Mouse (Mus musculus): ENCODE data around the gene Tpgs1. TPM values are rescaled to one million over a fixed set of nuclear protein-coding genes. Genes with fewer than 3 reads are reported as not detected.
"Not testable (repeated sequence)": the region's sequence is repeated elsewhere in the genome, so short reads cannot be mapped to it uniquely, and the experiment has no call there.

Tpgs1 gene
- total RNA-seq, 2 experiments from 2014 or later, result 8.3 to 12.2 TPM

DNA sequence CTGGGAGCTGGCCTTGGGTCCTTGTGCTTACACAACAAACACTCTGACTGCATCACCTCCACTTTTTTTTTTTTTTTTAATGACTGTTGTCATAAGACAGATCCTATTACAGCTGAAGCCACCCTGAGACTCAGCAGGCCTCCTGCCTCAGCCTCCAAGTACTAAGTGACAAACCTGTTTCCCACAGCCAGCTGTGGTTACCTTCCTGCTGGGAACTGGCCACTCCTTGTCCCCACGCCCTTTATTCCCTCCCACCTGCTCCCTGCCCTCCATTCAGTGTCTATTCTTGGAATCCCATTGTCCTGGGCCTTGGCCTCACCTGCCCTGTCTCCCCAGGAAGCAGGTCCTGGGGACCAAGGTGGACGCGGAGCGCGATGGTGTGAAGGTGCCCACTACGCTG lies 18.3 kb downstream of the Tpgs1 start:
- ATAC-seq (replicated peaks; ENCODE audit: low FRiP score, poor library complexity, severe bottlenecking), result no peak

DNA sequence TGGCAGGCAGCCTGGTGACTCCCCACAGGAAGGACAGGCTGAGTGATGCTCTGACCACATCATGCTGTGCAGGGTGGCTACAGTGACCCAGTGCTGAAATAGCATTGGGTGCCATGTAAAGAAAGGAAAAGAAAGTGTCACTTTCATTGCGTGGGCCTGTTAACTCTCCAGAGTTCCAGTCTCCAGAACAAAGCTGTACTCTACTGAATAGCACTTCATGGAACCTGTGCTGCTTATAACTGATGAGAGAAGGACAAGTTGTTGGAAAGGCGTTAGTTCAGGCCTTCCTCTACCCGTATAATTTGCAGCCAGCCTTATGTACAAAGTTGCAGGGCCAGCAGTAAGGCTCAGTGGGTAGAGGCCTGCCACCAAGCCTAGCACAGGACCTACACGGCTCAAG lies 19.6 kb downstream of the Tpgs1 start, which contains the start of gene Gzmm:
Gene Gzmm, plus strand, starts transcription at position 301 of the 400 bp plus-strand sequence.
- no peak for ATAC-seq (replicated peaks; ENCODE audit: low FRiP score, poor library complexity, severe bottlenecking)

DNA sequence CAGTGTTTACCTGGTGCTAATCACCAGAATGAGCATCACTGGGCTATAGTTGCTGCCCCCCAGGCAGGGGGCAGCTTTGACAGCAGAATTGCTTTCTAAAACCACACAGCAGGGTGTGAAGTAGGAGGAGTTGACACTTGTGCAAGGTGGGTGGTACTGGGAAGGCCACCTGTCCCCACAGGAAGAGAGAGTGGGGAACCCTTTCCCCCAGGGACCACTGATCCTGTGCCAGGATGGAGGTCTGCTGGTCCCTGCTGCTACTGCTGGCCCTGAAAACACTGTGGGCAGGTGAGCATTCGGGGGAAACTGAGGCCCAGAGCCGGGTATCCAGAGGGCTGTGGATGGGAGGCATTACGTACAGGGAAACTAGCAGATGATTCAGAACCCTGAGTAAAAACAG lies 20.0 kb downstream of the Tpgs1 start:
- ATAC-seq (replicated peaks; ENCODE audit: low FRiP score, poor library complexity, severe bottlenecking), result no peak

DNA sequence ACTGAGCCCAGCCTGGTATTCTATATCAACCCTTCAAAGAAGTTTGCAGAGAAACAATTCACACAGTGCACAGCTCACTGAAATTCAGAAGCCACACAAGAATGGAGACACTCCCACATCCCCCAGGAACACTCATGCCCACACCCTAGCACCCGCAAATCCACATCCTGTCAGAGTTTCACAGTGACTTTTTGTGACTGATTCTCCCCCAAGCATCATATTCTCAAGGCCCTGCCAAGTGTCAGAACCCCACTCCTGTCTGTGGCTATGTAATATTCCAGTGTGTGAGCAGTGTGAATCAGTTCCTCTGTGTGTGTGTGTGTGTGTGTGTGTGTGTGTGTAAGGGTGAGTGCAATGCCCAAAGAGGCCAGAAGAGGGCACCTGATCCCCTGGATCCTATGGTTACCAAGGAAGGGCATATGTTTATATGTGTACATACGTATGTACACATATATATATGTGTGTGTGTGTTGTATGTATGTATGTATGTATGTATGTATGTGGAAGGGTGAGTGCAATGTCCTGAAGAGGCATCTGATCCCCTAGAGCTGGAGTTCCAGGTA lies 22.9 kb downstream of the Tpgs1 start:
- no peak for ATAC-seq (replicated peaks; ENCODE audit: low FRiP score, poor library complexity, severe bottlenecking)

DNA sequence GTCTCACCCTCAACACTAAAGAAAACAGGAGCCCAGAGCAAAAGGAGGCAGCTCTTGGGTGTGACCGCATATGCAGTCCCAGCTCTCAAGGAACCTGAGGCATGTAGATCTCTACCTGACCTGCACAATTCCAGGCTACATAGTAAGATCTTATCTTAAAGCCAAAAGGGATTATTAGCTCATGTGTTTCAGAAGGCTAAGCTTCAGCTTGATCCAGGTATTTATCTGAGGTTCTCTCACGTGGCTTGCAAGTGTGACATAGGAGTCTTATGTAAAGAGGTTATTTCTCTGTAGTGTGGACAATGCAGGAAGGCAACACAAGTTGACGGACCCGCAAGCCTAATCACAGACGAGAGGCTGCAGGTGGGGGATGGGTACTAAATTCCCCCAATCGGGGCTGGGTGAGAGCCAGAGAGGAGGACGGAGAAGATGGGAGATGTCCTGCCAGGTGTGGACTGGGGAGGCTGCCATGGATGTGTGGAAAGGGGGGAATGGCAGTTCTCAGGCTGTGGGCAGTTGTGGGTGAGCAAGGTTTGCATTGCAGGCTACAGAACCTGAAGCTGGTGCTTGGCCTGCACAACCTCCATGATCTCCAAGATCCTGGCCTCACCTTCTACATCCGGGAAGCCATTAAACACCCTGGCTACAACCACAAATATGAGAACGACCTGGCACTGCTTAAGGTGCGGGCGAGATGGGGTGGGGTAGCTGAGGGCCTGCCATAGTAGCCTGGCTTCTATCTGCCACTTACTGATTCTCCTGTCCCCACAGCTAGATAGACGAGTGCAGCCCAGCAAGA lies 24.6 kb downstream of the Tpgs1 start:
- no peak for ATAC-seq (replicated peaks; ENCODE audit: low FRiP score, poor library complexity, severe bottlenecking)

DNA sequence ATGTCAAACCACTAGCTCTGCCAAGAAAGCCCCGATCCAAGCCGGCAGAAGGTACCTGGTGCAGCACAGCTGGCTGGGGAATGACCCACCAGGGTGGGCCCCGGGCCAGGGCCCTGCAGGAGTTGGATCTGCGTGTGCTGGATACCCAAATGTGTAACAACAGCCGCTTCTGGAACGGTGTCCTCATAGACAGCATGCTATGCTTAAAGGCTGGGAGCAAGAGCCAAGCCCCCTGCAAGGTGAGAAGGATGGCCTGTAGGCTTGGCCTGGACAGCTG lies 25.1 kb downstream of the Tpgs1 start:
- ATAC-seq (replicated peaks; ENCODE audit: low FRiP score, poor library complexity, severe bottlenecking), result no peak

DNA sequence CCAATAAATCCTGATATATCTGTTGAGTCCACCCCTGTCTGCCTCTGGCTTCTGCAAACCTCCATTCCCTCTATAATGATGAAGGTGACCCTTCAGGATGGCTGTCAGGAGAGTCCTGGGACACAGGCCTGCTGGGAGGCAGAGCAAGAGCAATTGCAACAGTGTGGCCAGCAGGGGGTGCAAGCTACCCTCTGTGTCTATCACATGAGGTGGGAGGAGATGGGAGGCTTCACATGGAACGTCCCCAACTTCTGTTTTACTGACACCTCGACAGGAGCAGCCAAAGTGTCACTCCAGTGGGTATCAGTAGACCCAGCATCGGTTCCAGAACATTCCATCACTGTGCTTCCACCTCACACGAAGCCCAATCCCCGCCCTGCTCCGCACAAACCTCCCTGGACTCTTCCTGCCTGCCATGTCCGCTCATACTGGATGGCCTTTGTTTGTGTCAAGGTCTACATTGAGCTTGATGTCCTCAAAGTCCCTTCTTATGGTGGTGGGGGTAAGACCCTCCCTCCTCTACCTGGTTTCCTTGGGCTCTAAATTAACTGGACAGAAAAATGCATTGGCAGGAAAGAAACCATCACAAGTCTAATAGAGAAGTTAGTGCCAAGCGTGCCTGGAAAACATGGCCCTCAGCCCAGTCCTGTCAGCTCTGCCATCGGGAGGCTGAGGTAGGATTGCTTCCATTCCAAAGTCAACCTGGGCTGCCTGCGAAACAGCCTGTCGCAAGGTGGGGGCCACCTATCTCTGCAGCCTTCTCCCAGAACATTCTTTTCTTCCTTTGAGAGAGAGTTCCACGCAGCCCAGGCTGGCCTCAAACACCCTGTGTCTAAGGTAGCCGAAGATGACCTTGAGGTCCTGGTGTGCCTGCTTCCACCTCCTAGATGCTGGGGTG lies 26.3 kb downstream of the Tpgs1 start:
- ATAC-seq (replicated peaks; ENCODE audit: low FRiP score, poor library complexity, severe bottlenecking), result peak; percentile 88

DNA sequence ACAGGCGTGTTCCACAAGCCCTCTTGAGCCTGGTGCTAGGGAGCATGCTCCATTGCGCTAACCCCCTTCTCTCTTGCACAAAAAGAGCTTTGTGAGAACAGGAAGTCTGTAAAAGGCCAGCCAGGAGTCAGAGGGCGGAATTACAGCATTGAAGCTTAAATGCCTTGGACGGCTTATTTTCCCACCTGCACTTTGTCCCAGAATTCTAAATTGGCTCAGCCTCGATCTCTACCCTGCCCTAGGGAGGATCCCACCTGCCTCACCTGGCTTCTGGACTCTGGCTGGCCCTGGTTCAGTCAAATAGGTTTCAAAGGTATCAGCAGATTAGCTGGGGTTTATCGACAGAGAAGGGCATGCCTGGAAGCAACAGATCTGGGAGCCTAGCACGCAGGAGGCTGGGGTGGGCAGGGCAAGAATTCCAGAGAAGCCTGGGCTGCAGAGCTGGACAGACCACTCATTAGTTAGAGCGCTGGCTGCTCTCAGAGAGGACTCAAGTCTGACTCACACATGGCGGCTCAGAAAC lies 27.0 kb downstream of the Tpgs1 start:
- ATAC-seq (replicated peaks; ENCODE audit: low FRiP score, poor library complexity, severe bottlenecking), result no peak

DNA sequence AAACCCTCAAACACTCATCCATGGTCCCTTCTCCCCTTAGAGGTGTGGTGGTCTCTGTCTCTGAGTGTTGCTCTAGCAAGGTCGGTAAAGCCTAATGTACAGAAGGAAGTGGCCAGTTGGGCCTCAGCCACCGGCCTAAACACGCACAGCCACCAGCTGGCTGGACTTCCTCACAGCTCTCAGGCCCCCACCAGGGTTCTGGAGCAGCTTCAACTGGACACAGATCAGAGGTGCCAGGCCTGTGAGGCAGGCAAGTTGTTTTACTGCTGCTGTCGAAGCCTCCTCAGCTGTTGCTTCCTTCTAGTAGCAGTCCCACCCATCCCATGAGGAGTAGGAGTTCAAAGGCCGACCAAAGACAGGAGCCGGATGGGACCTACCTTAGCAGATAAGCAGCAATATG lies 28.7 kb downstream of the Tpgs1 start:
- no peak for ATAC-seq (replicated peaks; ENCODE audit: low FRiP score, poor library complexity, severe bottlenecking)

DNA sequence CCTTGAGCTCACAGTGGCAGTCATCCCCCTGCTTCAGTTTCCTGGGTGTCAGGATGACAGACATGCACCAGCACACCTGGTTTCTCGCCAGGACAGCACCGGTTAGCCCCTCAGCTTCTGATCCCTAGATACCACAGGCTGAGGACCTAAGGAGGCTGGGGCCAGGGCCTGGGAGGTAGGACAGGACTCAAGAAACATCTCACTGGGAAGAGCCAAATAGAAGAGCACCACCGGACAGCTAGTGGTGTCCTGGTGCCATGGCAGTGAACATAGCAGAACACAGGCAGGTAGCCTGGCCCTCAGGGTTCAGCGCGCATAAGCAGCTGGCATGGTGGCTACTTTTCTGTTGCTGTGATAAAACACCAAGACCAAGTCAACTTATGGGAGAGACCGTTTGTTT lies 29.3 kb downstream of the Tpgs1 start:
- ATAC-seq (replicated peaks; ENCODE audit: low FRiP score, poor library complexity, severe bottlenecking), result no peak

DNA sequence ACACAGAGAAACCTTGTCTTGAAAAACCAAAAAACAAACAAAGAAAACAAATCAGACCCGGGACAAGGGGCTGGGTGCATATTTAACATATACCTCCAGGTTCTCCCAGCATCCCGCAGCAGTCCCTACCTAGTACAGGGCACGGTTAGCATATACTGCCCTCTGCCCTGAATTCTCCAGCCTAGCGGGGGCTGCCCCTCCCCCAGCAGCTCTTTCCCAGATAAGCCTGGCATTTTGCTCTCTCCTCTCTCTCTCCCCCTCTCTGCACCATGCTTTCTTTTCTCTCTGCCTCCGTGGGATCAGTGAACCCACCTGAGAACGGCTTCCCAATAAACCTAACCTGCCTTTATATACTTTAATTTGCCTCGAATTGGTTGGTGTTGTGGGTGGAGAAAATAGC lies 31.5 kb downstream of the Tpgs1 start:
- ATAC-seq (replicated peaks; ENCODE audit: low FRiP score, poor library complexity, severe bottlenecking), result no peak

DNA sequence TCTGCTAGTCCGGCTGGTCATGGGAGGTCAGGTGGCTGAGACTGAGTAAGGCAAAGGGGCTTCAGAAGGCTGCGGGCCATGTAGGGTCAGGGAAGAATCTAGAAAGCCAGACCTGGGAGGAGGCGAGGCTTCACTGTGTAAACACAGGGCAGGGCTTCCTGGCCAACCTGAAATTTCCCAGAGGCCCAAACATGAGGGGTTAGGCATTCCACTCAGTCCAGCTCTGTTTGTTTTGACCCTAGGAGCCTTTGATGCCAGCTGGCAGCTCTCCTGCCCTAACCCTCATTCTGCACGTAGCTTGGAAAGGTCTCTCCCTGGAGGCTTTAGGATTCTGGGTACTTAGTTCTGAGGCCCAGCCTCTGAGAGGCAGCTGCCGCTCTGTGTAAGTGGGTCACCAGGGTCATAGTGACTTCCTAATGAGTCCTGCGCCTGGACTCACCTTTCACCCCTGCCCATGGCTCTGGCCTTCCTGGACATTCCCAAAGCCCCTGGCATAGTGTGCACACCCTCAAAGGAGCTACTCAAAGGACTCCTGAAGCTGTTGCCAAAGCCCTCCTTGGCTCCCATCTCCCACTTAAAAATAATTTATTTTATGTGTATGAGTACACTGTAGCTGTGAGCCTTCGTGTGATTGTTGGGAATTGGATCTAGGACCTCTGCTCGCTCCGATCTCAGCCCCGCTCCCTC lies 32.4 kb downstream of the Tpgs1 start:
- ATAC-seq (replicated peaks; ENCODE audit: low FRiP score, poor library complexity, severe bottlenecking), result no peak

DNA sequence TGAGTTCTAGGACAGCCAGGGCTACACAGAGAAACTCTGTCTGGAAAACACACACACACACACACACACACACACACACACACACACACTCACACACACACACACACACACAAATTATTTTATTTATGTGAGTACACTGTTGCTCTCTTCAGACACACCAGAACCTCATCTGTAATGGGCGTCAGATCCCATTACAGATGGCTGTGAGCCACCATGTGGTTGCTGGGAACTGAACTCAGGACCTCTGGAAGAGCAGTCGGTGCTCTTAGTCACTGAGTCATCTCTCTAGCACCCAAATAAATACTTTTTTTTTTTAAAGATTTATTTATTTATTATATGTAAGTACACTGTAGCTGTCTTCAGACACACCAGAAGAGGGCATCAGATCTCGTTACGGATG lies 33.8 kb downstream of the Tpgs1 start:
- not testable (repeated sequence) for ATAC-seq (replicated peaks; ENCODE audit: low FRiP score, poor library complexity, severe bottlenecking)

DNA sequence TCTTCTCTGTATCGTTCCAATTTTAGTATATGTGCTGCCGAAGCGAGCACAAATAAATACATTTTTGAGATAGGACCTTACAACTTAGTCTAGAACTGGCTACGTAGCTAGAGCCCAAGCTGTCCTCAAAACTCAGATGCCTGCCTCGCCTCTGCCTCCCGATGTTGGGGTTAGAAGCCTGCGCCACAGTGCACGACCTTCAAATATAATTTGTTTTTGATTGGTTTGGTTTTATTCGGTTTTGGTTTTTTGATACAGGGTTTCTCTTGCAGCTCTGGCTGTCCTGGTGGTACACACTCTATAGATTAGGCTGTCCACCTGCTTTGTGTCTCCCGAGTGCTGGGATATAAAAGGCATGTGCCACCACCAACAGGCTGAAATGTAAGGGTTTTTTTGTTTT lies 34.4 kb downstream of the Tpgs1 start:
- ATAC-seq (replicated peaks; ENCODE audit: low FRiP score, poor library complexity, severe bottlenecking), result no peak

DNA sequence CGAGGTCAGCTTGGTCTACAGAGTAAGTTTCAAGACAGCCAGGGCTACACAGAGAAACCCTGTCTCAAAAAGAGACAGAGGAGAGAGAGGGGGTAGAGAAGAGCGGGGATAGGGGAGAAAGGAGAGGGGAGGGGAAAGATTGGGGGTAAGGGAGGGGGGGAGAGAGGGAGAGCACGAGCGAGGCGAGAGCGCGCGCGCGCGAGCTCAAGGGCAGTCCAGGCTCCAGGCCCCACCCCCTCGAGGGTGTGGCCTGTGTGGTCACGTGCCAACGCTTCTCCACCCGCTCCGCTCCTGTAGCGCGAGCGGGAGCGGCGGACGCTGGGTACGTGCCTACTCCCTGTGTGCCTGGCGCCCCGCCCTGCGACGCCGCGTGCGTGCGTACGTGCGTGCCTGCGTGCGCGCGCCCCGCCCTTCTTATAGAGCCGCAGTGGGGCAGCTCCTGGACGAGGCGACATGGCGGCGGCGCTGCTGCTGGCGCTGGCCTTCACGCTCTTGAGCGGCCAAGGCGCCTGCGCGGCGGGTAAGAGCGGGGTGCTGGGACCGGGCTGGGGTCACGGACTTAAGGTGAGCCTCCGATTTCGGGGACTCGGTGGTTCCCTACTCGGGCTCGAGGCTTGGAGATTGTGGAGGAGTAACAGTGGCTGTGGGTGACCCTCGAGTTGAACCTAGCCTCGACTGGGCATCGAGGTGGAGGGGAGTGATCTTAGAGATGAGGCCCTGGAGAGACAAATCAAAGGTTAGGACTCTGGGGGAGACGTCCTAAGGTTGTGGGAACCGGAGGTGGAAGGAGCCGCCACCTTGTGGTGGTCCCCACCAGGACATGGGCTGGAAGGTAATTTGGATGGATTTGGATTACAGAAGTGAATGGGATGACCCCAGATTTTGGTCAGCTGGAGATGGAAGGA lies 35.1 kb downstream of the Tpgs1 start, which contains the start of gene Bsg:
Gene Bsg, plus strand, starts transcription at position 427 of the 905 bp plus-strand sequence.
- ATAC-seq (replicated peaks; ENCODE audit: low FRiP score, poor library complexity, severe bottlenecking), result peak; percentile 80

DNA sequence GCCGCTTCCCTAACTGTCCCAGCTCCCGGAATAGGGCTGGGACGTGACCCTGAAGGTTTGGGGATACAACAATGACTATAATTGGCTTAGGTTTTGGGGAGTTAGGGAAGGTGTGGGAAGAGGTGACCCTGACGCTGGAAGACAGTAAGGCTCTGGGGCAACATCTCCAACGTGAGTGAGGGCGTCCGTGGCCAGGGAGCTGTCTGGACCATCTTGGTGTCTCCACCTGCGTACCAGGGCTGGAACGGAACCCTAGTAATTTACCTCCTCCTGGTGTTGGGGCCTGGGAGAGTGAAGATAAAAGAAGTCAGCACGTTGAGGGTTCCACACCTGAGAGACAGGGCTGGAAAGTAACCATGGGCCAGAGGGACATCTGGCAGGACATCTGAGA lies 35.8 kb downstream of the Tpgs1 start:
- ATAC-seq (replicated peaks; ENCODE audit: low FRiP score, poor library complexity, severe bottlenecking), result peak; percentile 15

DNA sequence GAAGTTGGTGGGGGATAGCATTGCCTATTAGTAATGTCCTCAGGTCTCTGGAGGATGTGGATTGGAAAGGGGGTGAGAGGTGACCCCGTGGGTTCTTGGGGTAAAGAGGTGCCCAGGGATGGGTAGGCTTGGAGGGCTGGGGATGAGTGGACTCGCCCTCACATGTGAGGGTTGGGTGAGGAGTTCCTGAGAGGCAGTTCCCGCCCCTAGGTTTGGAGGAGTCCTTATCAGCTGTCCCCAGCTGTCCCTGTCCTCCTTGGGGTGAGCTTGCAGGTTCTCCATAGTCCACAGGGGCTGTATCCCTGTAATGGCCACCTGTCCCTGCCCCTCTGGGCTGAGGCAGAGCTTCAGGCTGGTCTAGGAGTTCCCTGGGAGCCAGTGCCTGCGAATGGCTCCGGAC lies 36.8 kb downstream of the Tpgs1 start:
- ATAC-seq (replicated peaks; ENCODE audit: low FRiP score, poor library complexity, severe bottlenecking), result peak; percentile 83

DNA sequence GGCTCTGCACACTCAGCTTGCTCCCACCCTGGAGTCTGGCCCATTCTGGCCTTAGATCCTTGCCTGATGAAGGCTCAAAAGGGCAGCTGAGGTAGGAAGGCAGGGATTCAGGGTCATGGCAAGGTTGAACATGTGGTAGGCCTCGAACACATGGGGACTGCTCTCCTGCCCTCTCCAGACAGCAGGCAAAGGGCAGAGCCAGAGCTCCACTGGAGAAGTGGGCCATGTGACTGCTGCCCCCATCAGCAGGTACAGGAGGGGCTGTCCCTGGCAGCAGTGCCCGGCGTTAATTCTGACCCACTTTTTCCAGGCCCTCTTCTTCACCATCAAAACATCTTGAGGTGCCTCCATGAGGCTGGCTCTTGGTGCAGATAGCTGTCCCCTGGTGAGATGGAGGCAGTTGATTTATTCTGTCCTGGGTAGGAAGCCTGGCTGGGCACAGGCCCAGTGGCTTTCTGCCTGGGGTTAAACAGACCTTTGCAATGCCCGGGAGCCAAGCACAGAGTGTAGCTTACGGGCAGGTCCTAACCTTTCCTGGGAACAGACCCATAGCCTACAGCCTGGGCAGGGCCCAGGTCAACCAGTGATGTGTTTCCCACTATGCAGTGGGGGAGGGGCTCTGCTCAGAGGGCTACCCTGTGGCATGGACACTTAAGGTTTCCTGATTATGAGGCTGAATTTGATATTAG lies 37.4 kb downstream of the Tpgs1 start:
- ATAC-seq (replicated peaks; ENCODE audit: low FRiP score, poor library complexity, severe bottlenecking), result no peak

All from erythroid progenitor cell, adult 5-6 weeks (primary cell).